Mouse (Mus musculus) left cerebral cortex, postnatal 25 days (tissue): Measurements from ENCODE around the gene Hist1h3b. TPM values are rescaled to one million over a fixed set of nuclear protein-coding genes. Genes with fewer than 3 reads are reported as not detected.

ENCODE experiments used
- DNase-seq, 2 experiments: peaks; one replicate each; pipeline ENCODE4 v3.0.0; 2022; ENCODE audit warnings: low spot score in 2 of 2, mixed read lengths in 1 of 2
- intact Hi-C: fragments of 180-260 bp; cut with DNase I; formaldehyde crosslinking; loops from one replicate; pipeline ENCODE4 v1.15.1; 2025
- total RNA-seq, 2 experiments: library from RNA; stranded (reverse); gene quantifications; 2 replicates each; pipeline ENCODE4 v1.2.3; 2021

Hist1h3b gene
- total RNA-seq, 2 experiments from 2014 or later: 9.3 to 14.5 TPM

DNA sequence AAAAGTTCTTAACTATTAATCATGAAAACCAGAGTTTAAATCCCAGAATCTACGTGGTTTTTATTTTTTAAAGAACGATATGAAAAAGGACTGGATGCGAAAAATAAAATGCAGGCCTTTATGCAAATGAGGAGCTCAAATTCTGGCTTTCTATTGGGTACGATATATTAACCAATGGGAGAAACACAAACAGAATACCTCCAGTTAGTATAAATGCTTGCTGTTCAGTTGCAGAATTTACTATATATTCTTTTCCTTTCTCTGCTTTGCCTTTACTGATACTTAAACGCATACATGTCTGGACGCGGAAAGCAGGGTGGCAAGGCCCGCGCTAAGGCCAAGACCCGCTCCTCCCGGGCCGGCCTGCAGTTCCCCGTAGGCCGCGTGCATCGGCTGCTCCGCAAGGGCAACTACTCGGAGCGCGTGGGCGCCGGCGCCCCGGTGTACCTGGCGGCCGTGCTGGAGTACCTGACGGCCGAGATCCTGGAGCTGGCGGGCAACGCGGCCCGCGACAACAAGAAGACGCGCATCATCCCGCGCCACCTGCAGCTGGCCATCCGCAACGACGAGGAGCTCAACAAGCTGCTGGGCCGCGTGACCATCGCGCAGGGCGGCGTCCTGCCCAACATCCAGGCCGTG lies 1.1 kb upstream of the Hist1h3b start, which contains the start of gene Hist1h2ab:
Gene Hist1h2ab, plus strand, starts transcription at position 288 of the 639 bp plus-strand sequence.
- intact Hi-C loops: loop anchor here (10.0 kb wide), 1 partner anchor 1966 kb away; the partner anchor contains the start of genes Hist1h1b, Hist1h2an, Hist1h2bp and Hist1h3i
- peak; percentile 45 to 69 for DNase-seq

DNA sequence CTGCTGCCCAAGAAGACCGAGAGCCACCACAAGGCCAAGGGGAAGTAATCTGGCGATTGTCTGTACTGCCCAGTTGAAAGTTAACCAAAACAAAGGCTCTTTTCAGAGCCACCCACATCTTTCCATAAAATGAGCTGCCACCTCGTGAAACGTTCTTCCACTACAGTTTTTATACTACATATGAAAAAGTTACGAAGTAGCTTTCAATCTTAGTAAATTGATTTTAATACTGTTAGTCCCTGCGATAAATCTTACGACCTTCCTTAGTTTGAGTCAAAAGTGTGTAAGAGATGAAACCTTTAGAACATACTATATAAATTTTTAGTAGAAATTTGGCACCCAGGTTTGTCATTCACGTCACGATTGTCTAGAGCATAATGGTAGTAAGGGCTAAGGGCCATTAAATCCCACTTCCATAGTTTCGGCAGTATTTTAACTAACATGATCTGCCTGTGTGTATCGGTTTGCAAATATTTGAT lies 550 bp upstream of the Hist1h3b start:
- intact Hi-C loops: loop anchor here (10.0 kb wide), 1 partner anchor 1967 kb away; the partner anchor contains the start of genes Hist1h1b, Hist1h2an, Hist1h2bp and Hist1h3i
- DNase-seq: no peak

DNA sequence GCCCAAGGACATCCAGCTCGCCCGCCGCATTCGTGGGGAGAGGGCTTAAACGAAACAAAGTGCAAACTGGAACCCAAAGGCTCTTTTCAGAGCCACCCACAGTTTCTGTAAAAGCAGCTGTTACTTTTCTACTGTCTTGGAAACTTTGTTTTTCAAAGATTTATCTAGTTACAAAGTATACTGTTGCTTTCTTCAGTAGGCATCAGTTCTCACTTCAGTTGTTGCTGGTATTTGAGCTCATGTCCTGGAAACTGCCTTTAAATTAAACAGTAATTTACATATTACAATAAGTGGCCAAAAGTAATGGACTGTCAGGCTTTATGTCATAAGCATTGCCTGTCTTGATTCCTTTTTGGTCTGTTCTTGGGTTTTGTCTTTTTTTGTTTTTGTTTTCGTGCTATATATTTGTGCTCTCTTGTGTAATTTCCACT lies 690 bp downstream of the Hist1h3b start:
- DNase-seq: no peak
- intact Hi-C loops: loop anchor here (10.0 kb wide), 1 partner anchor 1968 kb away; the partner anchor contains the start of genes Hist1h1b, Hist1h2an, Hist1h2bp and Hist1h3i

DNA sequence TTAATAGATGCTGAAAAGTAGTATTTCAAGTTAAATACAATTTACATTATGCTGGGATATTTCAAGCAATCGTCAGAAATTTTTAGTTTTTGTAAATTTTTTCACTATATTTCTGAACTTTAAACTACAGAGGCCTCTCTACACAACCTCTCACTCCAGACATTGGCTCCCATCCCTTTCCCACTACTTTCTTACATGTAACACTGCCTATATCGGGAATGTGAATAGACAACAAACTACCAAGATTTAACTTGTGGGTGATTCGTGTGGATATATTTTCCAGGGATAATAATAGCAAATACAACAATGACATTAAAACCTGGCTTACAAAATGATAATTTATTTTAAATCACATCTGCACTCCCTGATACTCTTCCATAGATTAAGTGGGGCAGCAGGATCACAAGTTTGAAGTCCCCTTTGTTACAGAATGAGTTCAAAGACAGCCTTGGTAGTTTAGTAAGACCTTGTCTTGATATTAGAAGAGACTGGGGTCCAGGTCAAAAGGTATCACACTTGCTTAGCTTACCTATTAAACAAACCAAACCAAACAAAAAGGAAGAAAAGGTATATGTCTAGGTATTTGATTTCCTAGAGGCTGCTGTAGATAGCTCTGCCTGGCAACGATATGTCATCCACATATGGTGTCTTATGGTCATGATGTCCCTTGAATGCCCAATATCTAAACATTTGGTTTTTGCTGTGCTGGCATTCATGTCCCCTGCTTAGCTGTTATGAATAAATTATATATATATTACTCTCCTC lies 1.4 kb downstream of the Hist1h3b start:
- intact Hi-C loops: loop anchor here (10.0 kb wide), 1 partner anchor 1969 kb away; the partner anchor contains the start of genes Hist1h1b, Hist1h2an, Hist1h2bp and Hist1h3i
- no peak for DNase-seq

DNA sequence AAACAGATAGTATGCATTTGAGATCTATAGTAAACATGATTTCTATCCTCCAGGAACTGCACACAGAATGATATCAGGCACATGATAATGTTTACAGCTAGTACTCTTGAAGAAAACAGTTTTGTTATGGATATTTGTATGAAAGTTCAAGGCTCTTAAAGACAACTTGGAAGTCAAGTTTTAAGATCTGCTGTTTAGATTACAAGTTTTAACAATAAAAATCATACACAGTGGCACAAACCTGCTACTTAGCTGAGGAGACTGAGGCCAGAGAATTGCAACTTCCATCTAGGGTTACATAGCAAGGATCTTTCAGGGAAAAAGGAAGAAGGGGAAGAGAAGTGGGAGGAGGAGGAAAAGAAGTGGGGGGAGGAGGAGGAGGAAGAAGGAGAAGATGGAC lies 2.9 kb downstream of the Hist1h3b start:
- DNase-seq: no peak
- intact Hi-C loops: loop anchor here (5.0 to 10.0 kb wide), 3 partner anchors 178 to 1970 kb away; partner anchors contain the start of genes Hist1h1b, Hist1h2ag, Hist1h2an and Hist1h2bj

DNA sequence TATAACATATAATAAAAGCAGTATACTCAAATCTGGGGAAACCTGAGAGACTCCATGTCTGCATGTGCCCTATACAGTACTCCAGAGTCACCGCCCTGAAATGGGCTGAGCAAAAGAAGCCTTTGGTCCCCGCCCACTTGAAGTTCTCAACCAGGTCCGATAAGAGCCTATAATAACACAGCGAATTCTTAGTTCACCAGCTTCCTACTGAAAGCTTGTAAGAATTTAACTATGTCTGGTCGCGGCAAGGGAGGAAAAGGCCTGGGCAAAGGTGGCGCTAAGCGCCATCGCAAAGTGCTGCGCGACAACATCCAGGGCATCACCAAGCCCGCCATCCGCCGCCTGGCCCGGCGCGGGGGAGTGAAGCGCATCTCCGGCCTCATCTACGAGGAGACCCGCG lies 4.7 kb downstream of the Hist1h3b start, which contains the start of gene Hist1h4b:
Gene Hist1h4b, plus strand, starts transcription at position 224 of the 400 bp plus-strand sequence.
- intact Hi-C loops: loop anchor here (5.0 to 10.0 kb wide), 3 partner anchors 179 to 1972 kb away; partner anchors contain the start of genes Hist1h1b, Hist1h2ag, Hist1h2an and Hist1h2bj

DNA sequence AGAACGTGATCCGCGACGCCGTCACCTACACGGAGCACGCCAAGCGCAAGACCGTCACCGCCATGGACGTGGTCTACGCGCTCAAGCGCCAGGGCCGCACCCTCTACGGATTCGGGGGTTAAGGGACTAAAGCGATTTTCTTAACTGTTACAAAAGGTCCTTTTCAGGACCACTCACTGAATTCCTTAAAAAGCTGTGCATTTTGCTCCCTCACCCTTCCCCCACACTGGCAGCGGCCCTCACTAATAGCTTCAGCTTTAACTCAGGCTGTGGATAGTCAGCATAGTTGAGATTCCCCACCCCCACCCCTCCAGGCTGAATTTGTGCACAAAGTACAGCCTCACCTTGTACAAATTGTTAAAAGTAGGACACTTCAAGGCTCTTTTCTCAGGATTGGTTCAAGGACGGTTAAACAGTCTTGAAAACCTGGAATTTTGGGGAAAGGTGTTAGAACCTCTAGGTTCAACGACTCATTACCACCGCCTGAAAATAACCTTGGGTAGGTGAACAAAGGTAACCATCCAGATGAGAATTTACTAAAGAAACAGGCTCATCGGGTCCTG lies 5.2 kb downstream of the Hist1h3b start:
- DNase-seq: no peak
- intact Hi-C loops: loop anchor here (5.0 to 10.0 kb wide), 3 partner anchors 180 to 1972 kb away; partner anchors contain the start of genes Hist1h1b, Hist1h2ag, Hist1h2an and Hist1h2bj

More for the DNA sequence above, 4.7 kb downstream of the Hist1h3b start, which contains the start of gene Hist1h4b:
- DNase-seq: peak; percentile 91 to 98

DNA sequence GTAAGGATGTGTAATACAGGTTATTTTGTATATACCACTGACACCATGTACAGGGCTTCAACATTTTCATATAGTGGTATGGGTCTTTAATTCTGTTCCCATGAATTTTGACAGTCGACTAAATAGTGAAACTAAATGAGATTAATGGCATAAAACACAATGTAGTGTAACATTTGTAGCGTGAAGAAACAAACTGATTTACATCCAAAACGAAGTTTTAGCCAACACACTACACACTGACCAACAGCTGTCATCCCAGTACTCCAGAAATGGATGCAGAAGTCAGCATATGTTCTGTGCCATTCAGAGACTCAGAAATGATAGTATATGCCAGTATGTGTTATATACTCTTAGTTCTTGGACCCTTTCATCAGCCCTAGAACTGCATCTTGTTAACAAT lies 5.9 kb downstream of the Hist1h3b start:
- intact Hi-C loops: loop anchor here (5.0 to 10.0 kb wide), 3 partner anchors 181 to 1973 kb away; partner anchors contain the start of genes Hist1h1b, Hist1h2ag, Hist1h2an and Hist1h2bj
- no peak for DNase-seq

DNA sequence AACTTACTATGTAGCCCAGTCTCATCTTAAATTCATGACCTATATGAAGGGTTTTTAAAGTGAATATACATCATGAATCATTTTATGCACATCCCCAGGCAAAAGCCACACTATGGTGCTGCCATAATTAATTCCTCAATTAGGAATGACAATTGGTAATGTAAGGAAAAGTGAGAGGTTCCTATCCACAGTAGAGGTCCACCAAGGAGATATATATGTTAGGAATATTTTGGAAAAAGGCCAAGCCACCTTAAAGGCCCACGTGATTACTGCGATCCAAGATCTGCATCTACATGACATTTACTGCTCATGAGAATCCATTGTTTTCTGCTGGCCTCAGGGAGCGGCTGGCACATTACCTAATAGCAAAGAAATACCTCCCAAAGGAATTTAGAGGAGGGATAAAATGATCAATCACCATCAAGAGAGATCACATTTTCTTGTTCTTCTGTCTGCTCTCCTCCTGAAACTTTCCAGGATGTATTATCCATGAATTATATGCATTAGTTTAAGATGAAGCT lies 7.2 kb downstream of the Hist1h3b start:
- DNase-seq: no peak
- intact Hi-C loops: loop anchor here (5.0 to 10.0 kb wide), 3 partner anchors 182 to 1975 kb away; partner anchors contain the start of genes Hist1h1b, Hist1h2ag, Hist1h2an and Hist1h2bj

DNA sequence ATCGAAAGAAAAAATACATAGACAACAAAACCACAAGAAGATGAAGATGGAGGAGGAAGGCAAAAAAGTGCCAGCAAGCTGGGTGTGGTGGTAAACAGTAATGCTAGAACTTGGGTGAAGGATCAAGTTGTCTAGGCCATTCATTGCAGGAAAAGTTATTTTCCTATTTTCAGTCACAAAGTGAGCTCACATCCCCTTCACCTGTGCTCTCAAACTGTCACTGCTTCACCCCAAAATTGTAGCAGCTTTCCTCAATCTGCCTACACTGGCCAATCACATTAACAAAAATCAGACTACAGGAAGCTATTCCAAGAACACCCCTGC lies 7.8 kb downstream of the Hist1h3b start:
- no peak for DNase-seq
- intact Hi-C loops: loop anchor here (5.0 to 10.0 kb wide), 4 partner anchors 183 to 1975 kb away; partner anchors contain the start of genes Hist1h1b, Hist1h2ag, Hist1h2an and Hist1h2bj

DNA sequence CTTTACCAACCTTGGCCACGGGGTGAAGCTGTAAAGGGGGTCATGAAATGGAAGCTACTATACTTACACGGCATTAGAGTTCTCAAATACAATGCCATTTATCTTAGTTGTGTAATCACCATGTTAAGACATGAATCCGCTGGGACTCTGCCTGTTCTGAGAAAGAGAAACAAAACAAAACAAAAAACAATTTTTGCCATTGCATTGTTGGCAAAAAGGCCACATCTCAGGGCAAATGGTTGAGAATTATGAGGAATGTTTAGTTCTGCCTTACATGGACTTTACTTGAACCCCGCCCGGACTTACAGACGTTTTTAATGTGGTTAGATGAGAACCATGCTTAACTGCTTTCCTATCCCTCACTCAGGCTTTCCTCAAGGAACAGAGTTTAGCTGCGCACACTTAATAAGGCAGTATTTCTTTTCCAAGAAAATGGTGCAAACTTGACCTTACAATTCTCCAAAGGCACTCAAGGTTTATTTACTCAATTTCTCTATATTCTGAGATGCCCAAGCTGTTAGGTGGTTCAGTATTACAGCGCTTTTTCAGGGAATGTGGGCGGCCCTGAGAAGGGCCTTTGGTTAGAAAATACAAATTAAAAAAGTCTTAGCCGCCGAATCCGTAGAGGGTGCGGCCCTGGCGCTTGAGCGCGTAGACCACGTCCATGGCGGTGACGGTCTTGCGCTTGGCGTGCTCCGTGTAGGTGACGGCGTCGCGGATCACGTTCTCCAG lies 8.3 kb downstream of the Hist1h3b start:
- peak in 1 of 2 experiments; percentile 30 for DNase-seq
- intact Hi-C loops: loop anchor here (10.0 kb wide), 1 partner anchor 326 kb away; no protein-coding TSS in a partner anchor

DNA sequence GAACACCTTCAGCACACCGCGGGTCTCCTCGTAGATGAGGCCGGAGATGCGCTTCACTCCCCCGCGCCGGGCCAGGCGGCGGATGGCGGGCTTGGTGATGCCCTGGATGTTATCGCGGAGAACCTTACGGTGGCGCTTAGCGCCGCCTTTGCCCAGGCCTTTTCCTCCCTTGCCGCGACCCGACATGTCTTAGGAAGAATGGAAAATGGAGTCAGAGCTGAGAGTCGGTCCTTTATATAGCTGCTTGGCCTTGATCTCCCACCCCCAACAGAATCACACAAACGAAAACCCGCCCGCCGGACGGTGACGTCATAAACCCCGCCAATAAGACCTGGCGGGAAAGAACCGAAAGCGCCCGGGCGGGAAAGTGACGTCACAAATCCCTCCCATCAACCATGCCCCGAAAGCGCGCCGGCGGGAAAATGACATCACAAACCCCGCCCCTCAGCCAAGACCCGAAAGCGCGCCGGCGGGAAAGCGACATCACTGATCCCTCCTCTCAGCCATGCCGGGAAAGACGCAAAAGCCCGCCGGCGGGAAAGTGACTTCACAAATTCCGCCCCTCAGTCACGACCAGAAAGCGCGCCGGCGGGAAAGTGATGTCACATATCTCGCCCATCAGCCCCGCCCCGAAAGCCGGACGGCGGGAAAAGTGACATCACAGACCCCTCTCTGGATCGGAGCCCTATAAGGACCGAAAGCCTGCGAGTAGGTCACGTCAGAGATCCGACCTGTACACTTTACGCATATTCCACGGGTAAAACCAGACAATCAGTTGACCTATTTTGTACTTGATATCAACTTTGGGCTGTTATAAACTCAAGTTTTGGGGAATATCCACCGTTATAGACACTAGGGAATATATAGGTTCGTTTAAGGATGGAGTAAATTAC lies 9.2 kb downstream of the Hist1h3b start, which contains the start of gene Hist1h4a:
Gene Hist1h4a, minus strand, starts transcription at position 259 of the 893 bp plus-strand sequence.
- DNase-seq: peak; percentile 98 to 99
- intact Hi-C loops: loop anchor here (10.0 kb wide), 1 partner anchor 326 kb away; no protein-coding TSS in a partner anchor

DNA sequence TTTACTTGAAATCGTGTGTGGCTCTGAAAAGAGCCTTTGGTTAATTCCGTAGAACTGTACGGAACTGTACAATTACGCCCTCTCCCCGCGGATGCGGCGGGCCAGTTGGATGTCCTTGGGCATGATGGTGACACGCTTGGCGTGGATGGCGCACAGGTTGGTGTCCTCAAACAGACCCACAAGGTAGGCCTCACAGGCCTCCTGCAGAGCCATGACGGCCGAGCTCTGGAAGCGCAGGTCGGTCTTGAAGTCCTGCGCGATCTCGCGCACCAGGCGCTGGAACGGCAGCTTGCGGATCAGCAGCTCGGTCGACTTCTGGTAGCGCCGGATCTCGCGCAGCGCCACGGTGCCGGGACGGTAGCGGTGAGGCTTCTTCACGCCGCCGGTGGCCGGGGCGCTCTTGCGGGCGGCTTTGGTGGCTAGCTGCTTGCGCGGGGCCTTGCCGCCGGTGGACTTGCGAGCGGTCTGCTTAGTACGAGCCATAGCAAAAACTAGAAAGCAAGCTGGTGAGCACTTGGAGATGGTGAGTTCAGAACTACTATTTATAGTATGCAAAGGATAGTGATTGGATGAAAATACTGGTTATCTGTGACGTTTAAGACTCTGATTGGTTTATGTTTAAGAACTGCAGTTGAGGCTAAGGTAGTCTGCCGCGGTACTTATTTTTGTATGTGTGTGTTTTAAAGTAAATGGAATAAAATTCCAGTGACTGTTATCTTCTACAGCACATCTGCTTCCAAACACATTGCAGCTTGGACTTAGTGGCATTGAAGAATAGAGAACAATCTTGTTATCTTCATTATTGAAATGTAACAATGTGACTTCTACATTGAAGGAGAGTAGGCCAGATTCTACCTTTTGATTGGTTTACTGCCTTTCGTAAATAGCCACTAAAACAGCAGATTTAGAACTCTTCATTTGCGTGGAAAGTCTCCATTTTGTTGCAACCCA lies 10.1 kb downstream of the Hist1h3b start, which contains the start of gene Hist1h3a:
Gene Hist1h3a, minus strand, starts transcription at position 516 of the 951 bp plus-strand sequence.
- intact Hi-C loops: loop anchor here (10.0 kb wide), 1 partner anchor 327 kb away; no protein-coding TSS in a partner anchor
- DNase-seq: peak; percentile 79 to 90

DNA sequence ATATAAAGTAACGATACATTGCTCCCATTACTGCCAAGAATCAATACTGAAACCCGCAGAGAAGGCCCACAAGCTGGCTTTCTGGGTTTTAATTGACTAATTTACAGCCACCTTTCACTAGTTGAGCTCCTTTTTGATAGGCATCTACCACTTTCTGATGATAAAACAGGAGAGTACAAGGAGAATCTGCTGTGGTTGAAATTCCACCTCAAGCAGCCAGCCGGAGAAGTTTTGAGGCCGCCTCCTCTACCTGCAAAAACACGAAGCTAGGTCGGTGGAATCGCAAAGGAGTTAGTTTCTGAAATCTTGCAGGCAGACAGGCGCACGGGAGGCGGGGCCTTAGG lies 11.1 kb downstream of the Hist1h3b start:
- no peak for DNase-seq
- intact Hi-C loops: loop anchor here (10.0 kb wide), 1 partner anchor 328 kb away; no protein-coding TSS in a partner anchor

DNA sequence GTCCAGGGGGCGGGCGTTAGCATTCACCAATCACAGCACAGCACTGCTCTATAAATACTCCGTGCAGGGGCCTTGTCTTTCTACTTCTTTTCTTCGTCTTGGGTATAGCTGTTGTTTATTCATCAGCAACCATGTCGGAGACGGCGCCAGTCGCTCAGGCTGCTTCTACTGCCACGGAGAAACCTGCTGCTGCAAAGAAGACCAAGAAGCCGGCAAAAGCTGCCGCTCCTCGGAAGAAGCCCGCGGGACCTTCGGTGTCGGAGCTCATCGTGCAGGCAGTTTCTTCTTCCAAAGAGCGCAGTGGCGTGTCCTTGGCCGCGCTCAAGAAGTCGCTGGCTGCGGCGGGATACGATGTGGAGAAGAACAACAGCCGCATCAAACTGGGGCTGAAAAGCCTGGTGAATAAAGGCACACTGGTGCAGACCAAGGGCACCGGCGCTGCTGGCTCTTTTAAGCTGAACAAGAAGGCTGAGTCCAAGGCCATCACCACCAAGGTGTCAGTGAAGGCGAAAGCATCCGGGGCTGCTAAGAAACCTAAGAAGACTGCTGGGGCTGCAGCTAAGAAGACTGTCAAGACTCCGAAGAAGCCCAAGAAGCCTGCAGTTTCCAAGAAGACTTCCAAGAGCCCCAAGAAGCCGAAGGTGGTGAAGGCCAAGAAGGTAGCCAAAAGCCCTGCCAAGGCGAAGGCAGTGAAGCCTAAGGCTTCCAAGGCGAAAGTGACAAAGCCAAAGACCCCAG lies 11.7 kb downstream of the Hist1h3b start, which contains the start of gene Hist1h1a:
Gene Hist1h1a, plus strand, starts transcription at position 81 of the 738 bp plus-strand sequence.
- intact Hi-C loops: loop anchor here (10.0 kb wide), 1 partner anchor 329 kb away; no protein-coding TSS in a partner anchor

More for the DNA sequence above, 11.7 kb downstream of the Hist1h3b start, which contains the start of gene Hist1h1a:
- peak; percentile 84 to 92 for DNase-seq
